Mouse (Mus musculus): ENCODE measurements around the gene Ninj1.

DNA sequence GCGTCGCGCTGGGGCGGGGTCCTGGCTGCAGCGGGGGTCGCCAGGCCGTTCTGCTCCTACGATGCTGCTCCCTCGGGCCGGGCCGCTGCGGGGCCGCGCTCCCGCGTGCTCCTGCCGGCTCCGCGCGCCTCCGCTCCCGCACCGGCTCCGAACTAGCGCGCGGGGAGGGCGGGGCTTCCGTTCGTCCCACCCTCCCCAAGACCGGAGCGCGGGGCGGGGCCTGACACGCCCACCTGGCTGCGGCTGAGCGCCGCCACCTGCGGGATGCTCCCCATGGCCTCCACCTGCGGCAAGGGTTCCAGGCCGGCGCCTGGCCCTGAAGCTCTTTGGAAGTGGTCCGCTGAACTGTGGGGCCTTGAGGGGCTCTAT is 39.4 kb upstream of the Ninj1 start, which contains the start of gene Wnk2:
- TF ChIP-seq E2F4 (IDR thresholded peaks at IDR 0.05; ENCODE audit: borderline replicate concordance, low read depth, low read length) (no peak), ETS1 (IDR thresholded peaks at IDR 0.05; ENCODE audit: low read depth, low read length) (no peak), HCFC1 (IDR thresholded peaks at IDR 0.05; ENCODE audit: low read depth, low read length) (no peak), POLR2A (IDR thresholded peaks at IDR 0.05; ENCODE audit: control insufficient read depth in 1 of 2, insufficient read depth in 1 of 2, low read depth in 1 of 2, low read length in 2 of 2, poor library complexity in 1 of 2) (no peak)

All from MEL (cell line).